Comparison of ENCODE assay signal across 15 mouse cellular contexts in the genomic region with DNA sequence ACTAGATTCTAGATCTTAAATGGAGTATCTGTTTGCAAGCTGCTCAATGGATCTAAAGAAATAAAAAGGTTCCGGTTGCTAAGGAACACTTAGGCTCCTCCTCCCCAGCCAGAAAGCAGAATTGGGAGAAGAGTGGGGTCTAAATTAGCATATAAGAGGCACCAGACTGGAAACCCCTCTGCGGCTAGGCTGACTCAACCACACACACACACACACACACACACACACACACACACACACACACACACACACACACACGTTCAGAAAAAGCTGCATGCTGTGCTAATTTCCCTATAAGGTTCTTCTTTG.
DNase-seq lines count a peak whose midpoint lies in the region; ATAC-seq and TF ChIP-seq lines count a peak whose summit lies in the region.
"Had no signal": no experiment of that assay in that cellular context is flagged by ENCODE, and none has a peak within 500 bp of the region (broad histone marks: within the 10 kb centered on the region; RNA-seq: fewer than 3 reads in every experiment).

No protein-coding gene starts in this region.

- H3K9me3 ChIP-seq in heart, embryonic 13.5 days, result 0 out of 2 replicates have a peak, but pooled peaks cover 6% of the 10 kb centered on the region
- H3K9me3 ChIP-seq in midbrain, embryonic 10.5 days (replicated peaks), result no peaks in the 10 kb centered on the region
- H3K9me3 ChIP-seq: kidney, embryonic 15.5 days; limb, embryonic 13.5 days had no signal

- H3K27me3 ChIP-seq in heart, embryonic 13.5 days (replicated peaks), result no peaks in the 10 kb centered on the region
- no peaks in the 10 kb centered on the region for H3K27me3 ChIP-seq in midbrain, embryonic 10.5 days (ENCODE audit: low read depth, poor library complexity, severe bottlenecking)
- no peaks in the 10 kb centered on the region for H3K27me3 ChIP-seq in thymus, adult 2 months (ENCODE audit: control insufficient read depth, insufficient read depth, low read length)
- H3K27me3 ChIP-seq: kidney, embryonic 15.5 days; limb, embryonic 13.5 days; Patski had no signal

- ATAC-seq in heart, embryonic 13.5 days (ENCODE audit: extremely low read depth, insufficient number of reproducible peaks, low FRiP score, low TSS enrichment), result no peak
- ATAC-seq: Patski had no signal

- no peak overlapping the region for H3K9ac ChIP-seq in heart, embryonic 13.5 days
- H3K9ac ChIP-seq: kidney, embryonic 15.5 days; limb, embryonic 13.5 days had no signal

- peak overlapping the region; percentile 51; the same call in 1 of the 2 replicates for H3K27ac ChIP-seq in heart, embryonic 13.5 days (replicated peaks)
- H3K27ac ChIP-seq in midbrain, embryonic 10.5 days (replicated peaks), result peak overlapping the region; percentile 52
- no peak overlapping the region for H3K27ac ChIP-seq in thymus, adult 2 months (ENCODE audit: control insufficient read depth, insufficient read depth, low read length)
- H3K27ac ChIP-seq: gastrocnemius, adult 2 months; kidney, embryonic 15.5 days; limb, embryonic 13.5 days; macrophage had no signal

- H3K4me3 ChIP-seq in heart, embryonic 13.5 days, result no peak overlapping the region
- no peak overlapping the region for H3K4me3 ChIP-seq in midbrain, embryonic 10.5 days
- H3K4me3 ChIP-seq in thymus, adult 2 months (ENCODE audit: control insufficient read depth, insufficient read depth, low read length), result no peak overlapping the region
- H3K4me3 ChIP-seq: gastrocnemius, adult 2 months; kidney, embryonic 15.5 days; limb, embryonic 13.5 days had no signal

- TF ChIP-seq POLR2A in thymus, adult 2 months (IDR thresholded peaks at IDR 0.05; ENCODE audit: control insufficient read depth, extremely low read depth, insufficient read depth, low read length, poor library complexity), result no peak

- intact Hi-C loops in heart, postnatal 25 days (cut with DNase I), result no loop called here

- H3K36me3 ChIP-seq in heart, embryonic 13.5 days, result no peaks in the 10 kb centered on the region
- H3K36me3 ChIP-seq in midbrain, embryonic 10.5 days, result no peaks in the 10 kb centered on the region
- H3K36me3 ChIP-seq in thymus, adult 2 months (ENCODE audit: control insufficient read depth, insufficient read depth, low read length), result no peaks in the 10 kb centered on the region
- H3K36me3 ChIP-seq: kidney, embryonic 15.5 days; limb, embryonic 13.5 days had no signal

- no peak for DNase-seq in heart, postnatal 25 days (ENCODE audit: low spot score)
- peak; percentile 4 for DNase-seq in right cerebral cortex, postnatal 4 days
- no peak for DNase-seq in right cerebral cortex, postnatal 14 days
- no peak for DNase-seq in midbrain, embryonic 10.5 days (ENCODE audit: low spot score)
- no peak for DNase-seq in yolk sac, embryonic 10.5 days (ENCODE audit: low spot score)
- no peak for DNase-seq in thymus, adult 2 months
- DNase-seq: adrenal gland, postnatal 14 days; gastrocnemius, adult 2 months; lung, adult 18-20 months; thymus, postnatal 14 days had no signal

- WGBS in heart, embryonic 13.5 days, result 54% methylated on average over 3 of the region's 3 CpGs
- WGBS in midbrain, embryonic 10.5 days, result 54% methylated on average over 3 of the region's 3 CpGs
- whole genome bisulfite sequencing in thymus, adult 2 months, result 82% methylated on average over 3 of the region's 3 CpGs

- H3K4me2 ChIP-seq in heart, embryonic 13.5 days, result no peak overlapping the region
- H3K4me2 ChIP-seq: kidney, embryonic 15.5 days; limb, embryonic 13.5 days had no signal

- peaks cover 38% of the 10 kb centered on the region for H3K4me1 ChIP-seq in heart, embryonic 13.5 days
- H3K4me1 ChIP-seq in midbrain, embryonic 10.5 days, result peaks cover 11% of the 10 kb centered on the region
- no peaks in the 10 kb centered on the region for H3K4me1 ChIP-seq in thymus, adult 2 months (replicated peaks; ENCODE audit: control insufficient read depth, insufficient read depth, low read length)
- H3K4me1 ChIP-seq: kidney, embryonic 15.5 days; limb, embryonic 13.5 days had no signal

- no peak for TF ChIP-seq CTCF in thymus, adult 2 months (IDR thresholded peaks at IDR 0.05; ENCODE audit: borderline replicate concordance, control insufficient read depth, extremely low read depth, insufficient read depth, low read length, poor library complexity)
